Mouse (Mus musculus) heart, adult 2 months (tissue): ENCODE measurements at regions not wholly inside any gene's neighbourhood (a gene's known extent, or its start where the extent isn't known, plus 50 kb on each side); places are given as distances from the start of the nearest gene placed in this dataset.

Source experiments
- EP300 ChIP-seq: fragments of 200-500 bp; IDR thresholded peaks from 2 replicates; pipeline ENCODE4 v1.6.1; 2011; ENCODE audit warnings: low read depth, low read length, control low read depth; ENCODE audit not compliant: insufficient read depth
- POLR2A ChIP-seq: fragments of 200-500 bp; IDR thresholded peaks from 2 replicates; pipeline ENCODE4 v1.6.1; 2011; ENCODE audit warnings: mild to moderate bottlenecking, low read depth, low read length, control low read depth; ENCODE audit not compliant: insufficient read depth

DNA sequence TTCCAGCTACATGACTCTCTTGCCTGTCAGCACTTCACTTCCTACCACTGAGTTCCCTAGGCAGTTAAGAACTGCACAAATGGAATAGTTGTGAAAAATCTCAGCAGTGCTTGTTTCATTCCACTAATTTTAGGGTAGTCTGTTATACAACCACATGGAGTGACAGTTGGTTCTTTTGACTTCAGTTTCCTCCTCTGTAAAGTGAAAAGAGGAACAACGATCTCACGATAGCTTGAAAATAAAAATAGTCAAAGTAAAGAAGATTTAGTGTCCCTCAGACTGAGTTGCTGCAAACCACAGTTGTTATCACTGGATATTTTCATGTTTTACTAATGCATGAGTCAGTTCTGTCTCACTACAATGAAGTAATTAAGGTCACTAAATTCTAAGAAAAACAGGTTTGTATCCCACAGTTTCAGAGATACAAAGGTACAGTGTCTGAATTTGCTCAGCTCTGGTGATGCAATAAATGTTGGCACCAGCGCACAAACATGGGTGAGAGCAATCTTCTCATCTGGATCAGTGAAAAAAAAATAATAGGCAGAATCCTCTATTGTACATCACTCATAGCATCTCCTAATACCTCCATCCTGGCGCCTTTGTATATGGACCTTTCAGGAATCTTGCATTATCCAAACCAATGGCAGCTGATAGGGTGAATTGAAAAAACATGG is 458.8 kb upstream of the Agtr1b start:
- TF ChIP-seq POLR2A (no peak), EP300 (no peak)
